Mouse (Mus musculus): Measurements from ENCODE around the gene Ccnf.

Ccnf gene

GRCm38 (mm10) chr17:24251320-24252069, at the start of gene Ccnf:
TSS of gene Ccnf (minus strand) at chr17:24251484.
- DNase-seq, result peak; percentile 98

GRCm38 (mm10) chr17:24300651-24301050, 49.4 kb upstream of the Ccnf start:
- DNase-seq, result no peak

GRCm38 (mm10) chr17:24289338-24289737, 38.1 kb upstream of the Ccnf start:
- no peak for DNase-seq

GRCm38 (mm10) chr17:24288477-24288876, 37.2 kb upstream of the Ccnf start:
- no peak for DNase-seq

- no peak for DNase-seq
Measured at GRCm38 (mm10) chr17:24285680-24286079, 34.4 kb upstream of the Ccnf start.

- no peak for DNase-seq
Measured at GRCm38 (mm10) chr17:24283266-24283818, 32.1 kb upstream of the Ccnf start.

GRCm38 (mm10) chr17:24282637-24283036, 31.4 kb upstream of the Ccnf start:
- no peak for DNase-seq

- no peak for DNase-seq
Measured at GRCm38 (mm10) chr17:24279907-24280306, 28.6 kb upstream of the Ccnf start.

- no peak for DNase-seq
Measured at GRCm38 (mm10) chr17:24267133-24267532, 15.8 kb upstream of the Ccnf start.

GRCm38 (mm10) chr17:24264766-24265165, 13.5 kb upstream of the Ccnf start:
- no peak for DNase-seq

GRCm38 (mm10) chr17:24260516-24260915, 9.2 kb upstream of the Ccnf start:
- DNase-seq, result no peak

GRCm38 (mm10) chr17:24259702-24260101, 8.4 kb upstream of the Ccnf start:
- DNase-seq, result no peak

GRCm38 (mm10) chr17:24258981-24259380, 7.7 kb upstream of the Ccnf start:
- no peak for DNase-seq

GRCm38 (mm10) chr17:24252329-24252728, 1.0 kb upstream of the Ccnf start:
- DNase-seq, result no peak

GRCm38 (mm10) chr17:24250988-24251319, 330 bp downstream of the Ccnf start:
- no peak for DNase-seq

- no peak for DNase-seq
Measured at GRCm38 (mm10) chr17:24248641-24249040, 2.6 kb downstream of the Ccnf start.

- no peak for DNase-seq
Measured at GRCm38 (mm10) chr17:24244061-24244460, 7.2 kb downstream of the Ccnf start.

GRCm38 (mm10) chr17:24243311-24243969, 7.8 kb downstream of the Ccnf start:
- DNase-seq, result no peak

- DNase-seq, result no peak
Measured at GRCm38 (mm10) chr17:24236921-24237320, 14.4 kb downstream of the Ccnf start.

- DNase-seq, result no peak
Measured at GRCm38 (mm10) chr17:24236479-24236878, 14.8 kb downstream of the Ccnf start.

GRCm38 (mm10) chr17:24227941-24228340, 23.3 kb downstream of the Ccnf start:
- no peak for DNase-seq

- no peak for DNase-seq
Measured at GRCm38 (mm10) chr17:24226721-24227120, 24.6 kb downstream of the Ccnf start.

GRCm38 (mm10) chr17:24225851-24226250, 25.4 kb downstream of the Ccnf start:
- no peak for DNase-seq

GRCm38 (mm10) chr17:24224741-24225140, 26.5 kb downstream of the Ccnf start:
- DNase-seq, result no peak
